Mouse (Mus musculus) induced T-regulatory cell, adult 2 months (primary cell): Measurements from ENCODE around the gene Polr3e.

Experiments
- DNase-seq: peaks from one replicate; pipeline ENCODE4 v3.0.0-alpha.2; 2012; ENCODE audit warnings: low read depth

Gene Polr3e

GRCm38 (mm10) chr7:120980041-120980440, 62.5 kb downstream of the Polr3e start:
- no peak for DNase-seq

- DNase-seq = peak; percentile 76
These were observed 63.7 kb downstream of the Polr3e start for GRCm38 (mm10) chr7:120980931-120981924.

GRCm38 (mm10) chr7:120982200-120982841, 64.8 kb downstream of the Polr3e start, which contains the start of the genes Cdr2 and Mfsd13b:
Cdr2 (minus strand) TSS chr7:120982312.
Mfsd13b (plus strand) TSS chr7:120982509.
- DNase-seq = peak; percentile 100

GRCm38 (mm10) chr7:120982968-120983367, 65.4 kb downstream of the Polr3e start:
- no peak for DNase-seq

- DNase-seq = no peak
These were observed 73.6 kb downstream of the Polr3e start for GRCm38 (mm10) chr7:120991191-120991590.
